Mouse (Mus musculus): ENCODE results near the gene Slc38a9. TPM values are rescaled to one million over a fixed set of nuclear protein-coding genes. Genes with fewer than 3 reads are reported as not detected.

Gene Slc38a9
- polyA plus RNA-seq, 1 experiment from 2014 or later = 12.2 TPM

GRCm38 (mm10) chr13:112771447-112772208 is 111.1 kb downstream of the Slc38a9 start:
- H3K27me3 ChIP-seq = peaks cover 10% of the 10 kb centered on the region; the same call in 1 of the 2 replicates
- no peak overlapping the region for H3K4me3 ChIP-seq (replicated peaks)
- 0 out of 2 replicates have a peak overlapping the region, but pooled peaks have one; percentile 9 for H3K27ac ChIP-seq (replicated peaks)
- no peak overlapping the region for H3K9ac ChIP-seq
- H3K36me3 ChIP-seq (replicated peaks) = no peaks in the 10 kb centered on the region
- H3K4me2 ChIP-seq = no peak overlapping the region
- H3K4me1 ChIP-seq (replicated peaks) = peaks cover 7% of the 10 kb centered on the region; the same call in 1 of the 2 replicates
- no peak for ATAC-seq (ENCODE audit: insufficient read depth)
- 42% methylated on average over 15 of the region's 15 CpGs for WGBS (ENCODE audit: insufficient replicate concordance)
- no peaks in the 10 kb centered on the region for H3K9me3 ChIP-seq (replicated peaks)

DNA sequence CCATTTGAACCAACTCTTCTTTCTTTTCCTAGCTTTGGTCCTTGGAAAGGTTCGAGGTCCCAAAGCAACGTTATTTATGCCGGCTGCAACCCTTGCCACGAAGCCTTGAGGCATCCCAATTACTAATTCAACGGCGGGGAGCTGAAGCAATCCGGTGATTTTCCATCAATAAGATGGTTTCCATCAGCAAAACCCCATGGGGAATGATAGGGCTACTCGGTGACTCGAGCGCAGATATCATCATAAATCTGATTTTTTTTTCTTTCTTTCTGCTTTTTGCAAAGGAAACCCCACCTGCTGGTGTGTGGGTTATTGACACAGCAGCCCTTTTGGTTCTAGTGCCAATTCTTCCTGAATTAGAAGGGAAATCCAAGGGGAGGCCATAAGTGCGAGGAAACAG is 111.7 kb downstream of the Slc38a9 start:
- Histone ChIP-seq H3K4me2 (no peak overlapping the region), H3K27ac (replicated peaks) (no peak overlapping the region), H3K4me3 (replicated peaks) (no peak overlapping the region), H3K9me3 (replicated peaks) (no peaks in the 10 kb centered on the region), H3K36me3 (replicated peaks) (no peaks in the 10 kb centered on the region), H3K9ac (no peak overlapping the region), H3K4me1 (replicated peaks) (peaks cover 7% of the 10 kb centered on the region; the same call in 1 of the 2 replicates), H3K27me3 (peaks cover 13% of the 10 kb centered on the region)
- WGBS (ENCODE audit: insufficient replicate concordance) = 72% methylated on average over 11 of the region's 11 CpGs
- no peak for ATAC-seq (ENCODE audit: insufficient read depth)

GRCm38 (mm10) chr13:112772861-112773260 is 112.3 kb downstream of the Slc38a9 start:
- Histone ChIP-seq H3K9me3 (replicated peaks) (no peaks in the 10 kb centered on the region), H3K27me3 (peaks cover 18% of the 10 kb centered on the region), H3K27ac (replicated peaks) (no peak overlapping the region), H3K4me1 (replicated peaks) (peaks cover 7% of the 10 kb centered on the region; the same call in 1 of the 2 replicates), H3K9ac (no peak overlapping the region), H3K4me2 (no peak overlapping the region), H3K36me3 (replicated peaks) (no peaks in the 10 kb centered on the region), H3K4me3 (replicated peaks) (no peak overlapping the region)
- WGBS (ENCODE audit: insufficient replicate concordance) = 71% methylated on average over 14 of the region's 14 CpGs
- ATAC-seq (ENCODE audit: insufficient read depth) = no peak

DNA sequence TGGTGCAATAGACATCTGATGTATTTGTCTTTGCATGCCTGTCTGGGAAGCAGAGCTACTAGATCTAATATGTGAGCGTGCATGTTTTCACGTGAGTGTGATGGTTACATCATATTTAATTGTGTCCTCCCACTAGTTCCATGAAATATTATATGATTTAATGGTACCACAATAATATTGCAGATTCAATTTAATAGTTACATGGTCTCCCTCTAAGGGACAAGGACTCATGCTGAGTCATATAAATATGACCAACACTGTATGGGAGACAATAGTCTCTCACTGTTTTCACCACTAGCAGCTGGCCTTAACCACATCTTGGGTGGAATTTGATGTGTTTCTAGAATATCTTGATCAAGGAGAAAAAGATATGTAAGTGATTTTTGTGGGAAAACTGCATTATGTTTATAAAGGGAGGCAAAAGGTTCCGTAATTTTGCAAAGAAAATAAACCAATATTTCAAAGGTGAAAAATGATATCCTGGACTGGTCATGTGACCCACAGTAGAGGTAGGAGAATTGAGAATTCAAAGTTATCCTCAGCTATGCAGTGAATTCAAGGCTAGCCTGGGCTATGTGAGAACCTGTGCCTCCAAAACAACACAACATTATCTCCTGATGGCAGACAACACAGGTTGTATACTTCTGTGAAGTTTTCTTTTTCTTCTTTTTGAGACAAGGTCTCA is 113.6 kb downstream of the Slc38a9 start:
- Histone ChIP-seq H3K9ac (no peak overlapping the region), H3K27me3 (peaks cover 28% of the 10 kb centered on the region), H3K27ac (replicated peaks) (no peak overlapping the region), H3K9me3 (replicated peaks) (no peaks in the 10 kb centered on the region), H3K36me3 (replicated peaks) (no peaks in the 10 kb centered on the region), H3K4me3 (replicated peaks) (no peak overlapping the region), H3K4me2 (no peak overlapping the region), H3K4me1 (replicated peaks) (peaks cover 7% of the 10 kb centered on the region; the same call in 1 of the 2 replicates)
- WGBS (ENCODE audit: insufficient replicate concordance) = 83% methylated on average over 3 of the region's 3 CpGs
- no peak for ATAC-seq (ENCODE audit: insufficient read depth)

DNA sequence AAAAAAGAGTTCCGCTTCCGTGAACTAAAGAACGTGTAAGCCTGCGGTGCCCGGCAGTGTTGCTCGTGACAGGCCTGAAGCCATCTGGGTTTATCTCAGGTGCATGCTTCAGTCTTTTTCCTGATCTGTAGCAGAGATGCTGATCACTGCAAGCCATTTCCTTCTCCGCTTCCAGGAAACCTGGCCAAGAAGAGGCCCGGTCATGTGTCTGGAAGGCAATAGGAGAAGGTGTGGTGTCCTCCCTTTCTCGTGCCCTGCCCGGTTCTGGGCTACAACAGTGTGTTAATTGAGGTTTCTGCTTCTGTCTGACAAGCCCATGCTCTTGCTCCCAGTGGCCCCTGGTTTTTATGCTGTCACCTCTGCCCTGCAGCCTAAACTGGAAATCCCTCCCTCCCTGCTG is 115.3 kb downstream of the Slc38a9 start:
- ATAC-seq (ENCODE audit: insufficient read depth) = no peak
- 76% methylated on average over 10 of the region's 10 CpGs for WGBS (ENCODE audit: insufficient replicate concordance)

GRCm38 (mm10) chr13:112778407-112778806 is 117.9 kb downstream of the Slc38a9 start:
- no peaks in the 10 kb centered on the region for H3K36me3 ChIP-seq (replicated peaks)
- WGBS (ENCODE audit: insufficient replicate concordance) = 71% methylated on average over 5 of the region's 5 CpGs
- no peak overlapping the region for H3K4me3 ChIP-seq (replicated peaks)
- H3K27me3 ChIP-seq = peaks cover 31% of the 10 kb centered on the region
- no peaks in the 10 kb centered on the region for H3K4me1 ChIP-seq (replicated peaks)
- ATAC-seq (ENCODE audit: insufficient read depth) = no peak
- H3K9me3 ChIP-seq (replicated peaks) = no peaks in the 10 kb centered on the region
- no peak overlapping the region for H3K27ac ChIP-seq (replicated peaks)
- no peak overlapping the region for H3K9ac ChIP-seq
- H3K4me2 ChIP-seq = no peak overlapping the region

More for the DNA sequence above, 115.3 kb downstream of the Slc38a9 start:
- no peak overlapping the region for H3K4me2 ChIP-seq
- no peaks in the 10 kb centered on the region for H3K36me3 ChIP-seq (replicated peaks)
- H3K27me3 ChIP-seq = peaks cover 32% of the 10 kb centered on the region
- no peak overlapping the region for H3K9ac ChIP-seq
- no peak overlapping the region for H3K27ac ChIP-seq (replicated peaks)
- H3K4me1 ChIP-seq (replicated peaks) = no peaks in the 10 kb centered on the region; the same call in 1 of the 2 replicates
- H3K4me3 ChIP-seq (replicated peaks) = no peak overlapping the region
- no peaks in the 10 kb centered on the region for H3K9me3 ChIP-seq (replicated peaks)

- Histone ChIP-seq H3K4me1 (replicated peaks) (no peaks in the 10 kb centered on the region), H3K27ac (replicated peaks) (no peak overlapping the region)
- ATAC-seq (ENCODE audit: insufficient read depth) = no peak
These were observed 124.8 kb downstream of the Slc38a9 start for GRCm38 (mm10) chr13:112785305-112785704.

DNA sequence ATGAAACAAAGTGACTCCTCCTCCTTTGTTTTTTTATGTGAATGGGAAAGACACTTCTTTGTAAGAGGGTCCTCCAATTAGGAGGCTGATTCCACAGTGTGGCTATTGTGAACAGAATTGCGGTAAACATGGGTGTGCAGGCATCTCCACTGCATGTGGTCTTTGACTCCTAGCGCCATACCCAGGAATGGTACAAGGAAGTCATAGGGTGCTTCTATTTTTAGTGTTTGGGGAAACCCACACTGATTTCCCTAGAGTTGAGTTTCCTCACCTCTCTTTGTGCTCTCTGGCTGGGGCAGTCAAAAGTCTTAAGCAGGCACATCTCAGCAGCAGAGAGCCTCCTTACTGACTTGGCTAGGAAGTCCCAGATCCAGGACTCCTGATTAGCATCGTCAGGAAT is 125.6 kb downstream of the Slc38a9 start:
- ATAC-seq (ENCODE audit: insufficient read depth) = no peak
- Histone ChIP-seq H3K9me3 (replicated peaks) (no peaks in the 10 kb centered on the region), H3K36me3 (replicated peaks) (no peaks in the 10 kb centered on the region), H3K27me3 (peaks cover 36% of the 10 kb centered on the region), H3K4me1 (replicated peaks) (no peaks in the 10 kb centered on the region), H3K27ac (replicated peaks) (no peak overlapping the region), H3K4me3 (replicated peaks) (no peak overlapping the region), H3K4me2 (no peak overlapping the region), H3K9ac (no peak overlapping the region)
- 40% methylated on average over 3 of the region's 3 CpGs for WGBS (ENCODE audit: insufficient replicate concordance)

More at GRCm38 (mm10) chr13:112785305-112785704, 124.8 kb downstream of the Slc38a9 start:
- no peaks in the 10 kb centered on the region for H3K36me3 ChIP-seq (replicated peaks)
- H3K4me3 ChIP-seq (replicated peaks) = no peak overlapping the region
- no peaks in the 10 kb centered on the region for H3K9me3 ChIP-seq (replicated peaks)
- no peak overlapping the region for H3K9ac ChIP-seq
- WGBS (ENCODE audit: insufficient replicate concordance) = 72% methylated on average over 7 of the region's 7 CpGs
- peaks cover 37% of the 10 kb centered on the region for H3K27me3 ChIP-seq
- H3K4me2 ChIP-seq = no peak overlapping the region

DNA sequence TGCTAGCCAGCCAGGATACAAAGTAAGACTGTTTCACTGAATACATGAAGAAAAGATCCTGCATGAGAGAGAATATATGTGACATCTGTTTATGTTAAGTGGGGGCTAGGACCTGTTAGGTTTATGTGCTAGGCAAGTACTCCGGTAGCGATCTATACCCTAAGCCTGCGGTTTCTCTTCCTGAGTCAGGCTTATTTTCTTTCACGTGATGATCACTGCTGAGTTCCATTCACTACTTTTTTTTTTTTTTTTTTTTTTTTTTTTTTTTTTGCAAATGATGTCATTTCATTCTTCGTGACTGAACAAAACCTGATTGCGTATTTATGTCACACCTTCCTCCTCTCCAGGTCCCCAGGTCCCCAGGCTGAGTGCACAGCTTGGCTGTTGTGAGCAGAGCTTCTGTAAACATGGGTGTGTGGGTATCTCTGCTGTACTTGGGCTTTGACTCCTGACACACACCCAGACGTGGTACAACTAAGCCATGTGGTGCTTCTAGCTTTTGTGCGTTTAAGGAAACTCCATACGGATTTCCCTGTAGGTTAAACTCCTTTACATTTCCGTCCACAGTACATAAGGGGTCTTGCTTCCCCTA is 126.5 kb downstream of the Slc38a9 start:
- Histone ChIP-seq H3K27me3 (peaks cover 31% of the 10 kb centered on the region), H3K27ac (replicated peaks) (no peak overlapping the region), H3K9ac (no peak overlapping the region), H3K4me3 (replicated peaks) (no peak overlapping the region), H3K9me3 (replicated peaks) (no peaks in the 10 kb centered on the region), H3K36me3 (replicated peaks) (no peaks in the 10 kb centered on the region), H3K4me1 (replicated peaks) (no peaks in the 10 kb centered on the region), H3K4me2 (no peak overlapping the region)
- no peak for ATAC-seq (ENCODE audit: insufficient read depth)
- 74% methylated on average over 10 of the region's 10 CpGs for WGBS (ENCODE audit: insufficient replicate concordance)

Measured in liver, embryonic 15.5 days (tissue).